Mouse (Mus musculus): ENCODE results near the gene Mrps35. TPM values are rescaled to one million over a fixed set of nuclear protein-coding genes. Genes with fewer than 3 reads are reported as not detected.

Mrps35 gene
- polyA plus RNA-seq, 1 experiment from 2014 or later, result 90.0 TPM

DNA sequence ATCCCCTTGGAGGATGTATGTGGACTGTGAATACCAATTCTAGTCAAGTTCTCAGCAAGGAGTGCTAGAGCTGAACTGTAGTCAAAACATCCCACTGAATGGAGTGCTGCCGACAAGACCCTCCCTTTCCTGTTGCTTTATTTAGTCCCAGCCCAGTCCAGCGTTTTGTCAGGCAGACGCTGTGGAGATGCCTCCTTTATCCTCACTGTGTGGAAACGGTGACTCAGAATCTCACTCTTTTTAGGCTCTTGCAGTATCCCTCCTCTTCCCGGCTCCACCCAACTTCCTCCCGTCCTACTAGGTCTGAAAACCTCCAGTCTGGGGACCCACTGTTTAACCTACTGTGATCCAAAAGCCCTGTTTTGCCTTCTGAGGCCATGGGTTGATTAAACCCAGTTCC, 78.8 kb downstream of the Mrps35 start:
- Histone ChIP-seq H3K4me3 (ENCODE audit: low read depth, low read length) (no peak overlapping the region), H3K27me3 (ENCODE audit: control insufficient read depth, insufficient read depth, low read length) (no peaks in the 10 kb centered on the region), H3K4me1 (ENCODE audit: control insufficient read depth, insufficient read depth, low read length) (no peaks in the 10 kb centered on the region), H3K9me3 (ENCODE audit: control insufficient read depth, low read length) (no peaks in the 10 kb centered on the region), H3K36me3 (ENCODE audit: control insufficient read depth, insufficient read depth, low read length) (no peaks in the 10 kb centered on the region), H3K4me2 (ENCODE audit: low read depth) (no peak overlapping the region), H3K27ac (ENCODE audit: low read depth, low read length) (no peak overlapping the region), H3K9ac (ENCODE audit: low read length) (no peak overlapping the region)
- ATAC-seq (ENCODE audit: insufficient read depth, low FRiP score, low TSS enrichment), result no peak
- 71% methylated on average over 6 of the region's 6 CpGs for WGBS
- no peak for DNase-seq (ENCODE audit: low spot score)

Other genes starting within 250 kb of the Mrps35 start
- gene Arntl2, start 246.7 kb upstream of the Mrps35 start, polyA plus RNA-seq (2014; fragmentation: Nextera tagmentation; extraction: Ambion mirVana), result 1.2 and 1.7 TPM in 2 replicates
- gene Smco2, start 192.7 kb upstream of the Mrps35 start, polyA plus RNA-seq (2014; fragmentation: Nextera tagmentation; extraction: Ambion mirVana), result not detected in 2 replicates
- 28.7 and 30.5 TPM in 2 replicates for gene Ppfibp1, start 154.3 kb upstream of the Mrps35 start, polyA plus RNA-seq (2014; fragmentation: Nextera tagmentation; extraction: Ambion mirVana)
- 0.15 and 0.23 TPM in 2 replicates for gene 1700034J05Rik, start 88.3 kb upstream of the Mrps35 start, polyA plus RNA-seq (2014; fragmentation: Nextera tagmentation; extraction: Ambion mirVana)
- 0.62 and 0.70 TPM in 2 replicates for gene Rep15, start 10.2 kb upstream of the Mrps35 start, polyA plus RNA-seq (2014; fragmentation: Nextera tagmentation; extraction: Ambion mirVana)
- gene Mansc4, start 44.3 kb downstream of the Mrps35 start, polyA plus RNA-seq (2014; fragmentation: Nextera tagmentation; extraction: Ambion mirVana), result 0.22 and 0.32 TPM in 2 replicates
- gene Klhl42, start 48.6 kb downstream of the Mrps35 start, polyA plus RNA-seq (2014; fragmentation: Nextera tagmentation; extraction: Ambion mirVana), result 8.4 and 10.0 TPM in 2 replicates
- 1.6 and 1.7 TPM in 2 replicates for gene Pthlh, start 221.4 kb downstream of the Mrps35 start, polyA plus RNA-seq (2014; fragmentation: Nextera tagmentation; extraction: Ambion mirVana)

Measured in neural tube, embryonic 11.5 days (tissue).